Mouse (Mus musculus): ENCODE measurements around the gene Zscan12. TPM values are rescaled to one million over a fixed set of nuclear protein-coding genes. Genes with fewer than 3 reads are reported as not detected.

Zscan12 gene
- 1 to 10 TPM; 3.2 to 3.6 TPM for total RNA-seq (2023)

GRCm38 (mm10) chr13:21362621-21363248, at the start of gene Zscan12:
Gene Zscan12, plus strand, starts transcription at chr13:21362820.

GRCm38 (mm10) chr13:21346610-21347009, 16.0 kb upstream of the Zscan12 start, which contains the start of gene Olfr1367:
Gene Olfr1367, plus strand, starts transcription at chr13:21346910.

GRCm38 (mm10) chr13:21402287-21402846, 39.7 kb downstream of the Zscan12 start, which contains the start of gene Zkscan3:
Gene Zkscan3, minus strand, starts transcription at chr13:21402755.

Other genes with a start within 250 kb of the Zscan12 start
- gene Olfr263, start 233.2 kb upstream of the Zscan12 start, total RNA-seq (2023): not detected
- gene Olfr1368, start 217.0 kb upstream of the Zscan12 start, total RNA-seq (2023): not detected
- 100 to 1,000 TPM; 110 to 112 TPM for gene Trim27, start 183.4 kb upstream of the Zscan12 start, total RNA-seq (2023)
- not detected for gene Gpx5, start 70.1 kb upstream of the Zscan12 start, total RNA-seq (2023)
- gene Gpx6, start 50.7 kb upstream of the Zscan12 start, total RNA-seq (2023): not detected
- not detected for gene Olfr1367, start 15.9 kb upstream of the Zscan12 start, total RNA-seq (2023)
- gene Zkscan3, start 39.9 kb downstream of the Zscan12 start, total RNA-seq (2023): 10 to 100 TPM; 66.9 to 70.3 TPM
- under 1 TPM in 1 of 2 experiments, not detected in 1; 0.38 TPM for gene Pgbd1, start 78.2 kb downstream of the Zscan12 start, total RNA-seq (2023)
- gene Zscan26, start 90.9 kb downstream of the Zscan12 start, total RNA-seq (2023): 10 to 100 TPM; 44.5 to 50.7 TPM
- not detected for gene Nkapl, start 105.7 kb downstream of the Zscan12 start, total RNA-seq (2023)
- gene Zkscan4, start 116.1 kb downstream of the Zscan12 start, total RNA-seq (2023): not detected
- gene Gm10065, start 116.6 kb downstream of the Zscan12 start, total RNA-seq (2023): not detected
- 1 to 10 TPM; 4.8 to 5.0 TPM for gene AK157302, start 132.4 kb downstream of the Zscan12 start, total RNA-seq (2023)
- 10 to 100 TPM; 11.7 to 12.4 TPM for gene Gm11273, start 138.6 kb downstream of the Zscan12 start, total RNA-seq (2023)
- 10 to 100 TPM; 12.2 to 23.2 TPM for gene Zkscan8, start 168.3 kb downstream of the Zscan12 start, total RNA-seq (2023)
- not detected for gene Olfr1366, start 180.0 kb downstream of the Zscan12 start, total RNA-seq (2023)
- gene Olfr1535, start 197.1 kb downstream of the Zscan12 start, total RNA-seq (2023): not detected
- gene Olfr1364, start 218.9 kb downstream of the Zscan12 start, total RNA-seq (2023): not detected